ENCODE assay signal across 8 mouse cellular contexts in the genomic region with DNA sequence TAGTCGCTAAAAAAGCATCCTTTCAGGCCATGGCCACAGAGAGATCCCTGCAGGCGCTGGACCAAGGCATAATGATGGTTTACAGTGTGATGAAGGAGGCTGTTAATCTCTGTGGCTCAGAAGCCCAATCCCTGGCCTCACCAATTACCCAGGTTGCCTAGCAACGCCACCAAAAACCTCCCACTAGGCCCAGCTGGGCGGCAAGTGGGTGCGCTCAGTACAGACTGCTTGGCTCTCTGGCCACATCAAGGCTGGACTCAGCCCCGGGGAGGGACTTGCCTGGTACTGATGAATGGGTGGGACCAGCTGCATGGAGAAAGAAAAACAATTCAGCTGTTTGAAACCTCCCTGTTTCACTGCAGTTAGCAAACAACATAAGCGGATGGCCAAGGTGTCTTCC. TPM values are rescaled to one million over a fixed set of nuclear protein-coding genes. Genes with fewer than 3 reads are reported as not detected.
DNase-seq lines count a peak whose midpoint lies in the region; ATAC-seq and TF ChIP-seq lines count a peak whose summit lies in the region.

No protein-coding gene starts in this region.

- no peak for TF ChIP-seq POLR2A in CH12.LX (IDR thresholded peaks at IDR 0.05; ENCODE audit: low read depth, low read length)

- H3K9ac ChIP-seq in CH12.LX (ENCODE audit: insufficient read depth, low read depth), result no peak overlapping the region
- H3K9ac ChIP-seq in hindbrain, postnatal 0 days (replicated peaks; ENCODE audit: low read length), result no peak overlapping the region
- H3K9ac ChIP-seq in limb, embryonic 15.5 days, result no peak overlapping the region

- TF ChIP-seq EP300 in CH12.LX (IDR thresholded peaks at IDR 0.05; ENCODE audit: low read length), result no peak

- 55% methylated on average over 7 of the region's 7 CpGs for WGBS in embryonic facial prominence, embryonic 10.5 days
- WGBS in hindbrain, postnatal 0 days, result 35% methylated on average over 7 of the region's 7 CpGs
- WGBS in limb, embryonic 15.5 days, result 30% methylated on average over 7 of the region's 7 CpGs

- no peak overlapping the region for H3K4me2 ChIP-seq in CH12.LX (ENCODE audit: insufficient read depth, low read depth, poor library complexity, severe bottlenecking)
- no peak overlapping the region for H3K4me2 ChIP-seq in hindbrain, postnatal 0 days (ENCODE audit: low read depth, low read length)
- H3K4me2 ChIP-seq in limb, embryonic 15.5 days, result no peak overlapping the region

- TF ChIP-seq RAD21 in CH12.LX (IDR thresholded peaks at IDR 0.05; ENCODE audit: low read depth, low read length), result no peak

- H3K9me3 ChIP-seq in CH12.LX (replicated peaks; ENCODE audit: low read length), result peaks cover 2% of the 10 kb centered on the region
- no peaks in the 10 kb centered on the region for H3K9me3 ChIP-seq in embryonic facial prominence, embryonic 10.5 days
- H3K9me3 ChIP-seq in hindbrain, postnatal 0 days (ENCODE audit: low read length), result no peaks in the 10 kb centered on the region
- no peaks in the 10 kb centered on the region for H3K9me3 ChIP-seq in limb, embryonic 15.5 days

- intact Hi-C loops in heart, postnatal 14 days (cut with DNase I), result no loop called here

- no peak overlapping the region for H3K4me3 ChIP-seq in CH12.LX (replicated peaks in 1 of 3; ENCODE audit: low read depth in 2 of 3, low read length in 2 of 3, poor library complexity in 1 of 3)
- no peak overlapping the region for H3K4me3 ChIP-seq in embryonic facial prominence, embryonic 10.5 days
- H3K4me3 ChIP-seq in hindbrain, postnatal 0 days (ENCODE audit: low read length), result no peak overlapping the region
- H3K4me3 ChIP-seq in limb, embryonic 15.5 days, result no peak overlapping the region

- no peak for TF ChIP-seq CTCF in CH12.LX (conservative IDR thresholded peaks at IDR 0.05 in 1 of 2, IDR thresholded peaks at IDR 0.05 in 1 of 2; ENCODE audit: low read depth in 2 of 2, low read length in 2 of 2)
- no peak for TF ChIP-seq CTCF in hindbrain, postnatal 0 days (IDR thresholded peaks at IDR 0.05; ENCODE audit: low read depth)

- ATAC-seq in hindbrain, postnatal 0 days, result peak; percentile 72
- peak; percentile 72 for ATAC-seq in limb, embryonic 15.5 days (ENCODE audit: insufficient number of reproducible peaks, low FRiP score, low TSS enrichment, low read depth)
- no peak for ATAC-seq in megakaryocyte-erythroid progenitor cell, adult 5-6 weeks (replicated peaks; ENCODE audit: low FRiP score, low TSS enrichment, poor library complexity, severe bottlenecking)
- no peak for ATAC-seq in erythroblast, adult 5-6 weeks (replicated peaks; ENCODE audit: low FRiP score, poor library complexity, severe bottlenecking)

- H3K4me1 ChIP-seq in CH12.LX (ENCODE audit: control insufficient read depth in 1 of 2, insufficient read depth in 2 of 2), result peaks cover 17 to 41% of the 10 kb centered on the region in 2 experiments
- H3K4me1 ChIP-seq in embryonic facial prominence, embryonic 10.5 days, result peaks cover 6% of the 10 kb centered on the region
- H3K4me1 ChIP-seq in hindbrain, postnatal 0 days (ENCODE audit: insufficient read depth, low read length), result no peaks in the 10 kb centered on the region
- no peaks in the 10 kb centered on the region; the same call in 1 of the 2 replicates for H3K4me1 ChIP-seq in limb, embryonic 15.5 days

- H3K36me3 ChIP-seq in CH12.LX (replicated peaks in 1 of 2; ENCODE audit: control insufficient read depth in 1 of 2, insufficient read depth in 1 of 2, low read length in 1 of 2), result no peaks in the 10 kb centered on the region
- no peaks in the 10 kb centered on the region for H3K36me3 ChIP-seq in embryonic facial prominence, embryonic 10.5 days (replicated peaks)
- no peaks in the 10 kb centered on the region for H3K36me3 ChIP-seq in hindbrain, postnatal 0 days (ENCODE audit: insufficient read depth, low read length)
- H3K36me3 ChIP-seq in limb, embryonic 15.5 days, result no peaks in the 10 kb centered on the region

- no peaks in the 10 kb centered on the region for H3K79me2 ChIP-seq in CH12.LX (replicated peaks; ENCODE audit: control insufficient read depth, extremely low read depth, insufficient read depth, poor library complexity, severe bottlenecking)

- in situ Hi-C loops in CH12.LX (cut with MboI; ENCODE audit: low pct_ligation_motif_present, low pct_unique_long_range_greater_than_20kb, low sequenced_read_pairs), result no loop called here

- dilution Hi-C loops in CH12.LX (cut with MboI; ENCODE audit: extremely low pct_ligation_motif_present, extremely low pct_unique_long_range_greater_than_20kb, low sequenced_read_pairs), result no loop called here

- DNase-seq in CH12.LX (ENCODE audit: extremely low read depth), result peak; percentile 27
- peak; percentile 48 for DNase-seq in embryonic facial prominence, embryonic 10.5 days (ENCODE audit: low spot score)
- DNase-seq in hindbrain, postnatal 0 days (ENCODE audit: low spot score), result peak; percentile 49
- DNase-seq in right cerebral cortex, postnatal 36 days (ENCODE audit: low spot score in 2 of 2), result peak; percentile 58
- no peak for DNase-seq in heart, postnatal 14 days

- H3K27ac ChIP-seq in CH12.LX (ENCODE audit: insufficient read depth, low read depth), result no peak overlapping the region
- H3K27ac ChIP-seq in embryonic facial prominence, embryonic 10.5 days (replicated peaks), result 0 out of 2 replicates have a peak overlapping the region, but pooled peaks have one; percentile 10
- H3K27ac ChIP-seq in hindbrain, postnatal 0 days, result no peak overlapping the region
- H3K27ac ChIP-seq in limb, embryonic 15.5 days, result no peak overlapping the region

- H3K27me3 ChIP-seq in CH12.LX (replicated peaks), result no peaks in the 10 kb centered on the region
- H3K27me3 ChIP-seq in embryonic facial prominence, embryonic 10.5 days (replicated peaks; ENCODE audit: low read depth, poor library complexity, severe bottlenecking), result no peaks in the 10 kb centered on the region
- H3K27me3 ChIP-seq in hindbrain, postnatal 0 days (ENCODE audit: insufficient read depth, low read length), result no peaks in the 10 kb centered on the region
- no peaks in the 10 kb centered on the region for H3K27me3 ChIP-seq in limb, embryonic 15.5 days

TF ChIP-seq in CH12.LX, 34 proteins besides CTCF, POLR2A, EP300 and RAD21:
- no peak for TF ChIP-seq IRF4 (IDR thresholded peaks at IDR 0.05; ENCODE audit: low read depth, low read length)
- 0 out of 2 replicates have a peak, but pooled peaks have one; percentile 21 for TF ChIP-seq TCF12 (IDR thresholded peaks at IDR 0.05; ENCODE audit: low read depth, low read length)
TF ChIP-seq in CH12.LX: peak in this region for 1.

RNA-seq across cellular contexts. Expression of gene Rhbdl2, which starts 10.2 kb away (rescaled TPM):
- total RNA-seq in CH12.LX (2012; rRNA removed) (not detected in 2 replicates), CH12.LX (2014; rRNA removed) (not detected in 2 replicates)
- not detected in 2 replicates for polyA plus RNA-seq in CH12.LX (2012; ENCODE audit: insufficient read length, low read depth)
- 0.35 and 0.57 TPM in 2 replicates for polyA plus RNA-seq in embryonic facial prominence, embryonic 10.5 days (2016; fragmentation: Nextera tagmentation; extraction: Ambion mirVana)
- total RNA-seq in hindbrain, postnatal 0 days (2014; rRNA removed), result 1.8 and 7.0 TPM in 2 replicates
- 1.5 and 1.8 TPM in 2 replicates for polyA plus RNA-seq in hindbrain, postnatal 0 days (2015; fragmentation: Nextera tagmentation; extraction: Ambion mirVana)
- polyA plus RNA-seq in limb, embryonic 15.5 days (2015; fragmentation: Nextera tagmentation; extraction: Ambion mirVana), result 7.1 and 7.4 TPM in 2 replicates
- total RNA-seq in megakaryocyte-erythroid progenitor cell, adult 5-6 weeks (2014; fragmentation: Nextera tagmentation), result not detected in 2 replicates
- not detected in 2 replicates for total RNA-seq in megakaryocyte-erythroid progenitor cell, adult 5-6 weeks (2017)
- not detected in 2 replicates for total RNA-seq in erythroblast, adult 5-6 weeks (2015; ENCODE audit: low replicate concordance)
- not detected in 2 replicates for total RNA-seq in erythroblast, adult 5-6 weeks (2017; ENCODE audit: low replicate concordance)
- total RNA-seq in heart, postnatal 14 days (2021), result under 1 TPM in 1 of 2 experiments, not detected in 1; 0.29 TPM

RNA-seq across cellular contexts. Expression of gene Akirin1, which starts 47.7 kb away (rescaled TPM):
- total RNA-seq in CH12.LX (2012; rRNA removed), result 27.9 and 33.3 TPM in 2 replicates
- 52.1 and 55.1 TPM in 2 replicates for total RNA-seq in CH12.LX (2014; rRNA removed)
- polyA plus RNA-seq in CH12.LX (2012; ENCODE audit: insufficient read length, low read depth), result 35.6 and 37.3 TPM in 2 replicates
- polyA plus RNA-seq in embryonic facial prominence, embryonic 10.5 days (2016; fragmentation: Nextera tagmentation; extraction: Ambion mirVana), result 55.0 and 57.3 TPM in 2 replicates
- 48.7 and 53.3 TPM in 2 replicates for total RNA-seq in hindbrain, postnatal 0 days (2014; rRNA removed)
- polyA plus RNA-seq in hindbrain, postnatal 0 days (2015; fragmentation: Nextera tagmentation; extraction: Ambion mirVana), result 80.6 and 82.7 TPM in 2 replicates
- 44.8 and 48.2 TPM in 2 replicates for polyA plus RNA-seq in limb, embryonic 15.5 days (2015; fragmentation: Nextera tagmentation; extraction: Ambion mirVana)
- 27.4 and 34.6 TPM in 2 replicates for total RNA-seq in megakaryocyte-erythroid progenitor cell, adult 5-6 weeks (2014; fragmentation: Nextera tagmentation)
- 16.7 and 20.1 TPM in 2 replicates for total RNA-seq in megakaryocyte-erythroid progenitor cell, adult 5-6 weeks (2017)
- 17.5 and 27.4 TPM in 2 replicates for total RNA-seq in erythroblast, adult 5-6 weeks (2015; ENCODE audit: low replicate concordance)
- total RNA-seq in erythroblast, adult 5-6 weeks (2017; ENCODE audit: low replicate concordance), result 9.3 and 34.0 TPM in 2 replicates
- 10 to 100 TPM; 27.8 to 32.0 TPM for total RNA-seq in heart, postnatal 14 days (2021)

Comparison
In these comparisons a context has a peak if more than half of its experiments do, and no peak if none do; other contexts are left out.
1. DNase-seq: peak in CH12.LX (single experiment), embryonic facial prominence, embryonic 10.5 days (single experiment), hindbrain, postnatal 0 days (single experiment) and right cerebral cortex, postnatal 36 days (2 of 2); none in heart, postnatal 14 days (0 of 2).
2. ATAC-seq: peak in hindbrain, postnatal 0 days (single experiment) and limb, embryonic 15.5 days (single experiment); none in megakaryocyte-erythroid progenitor cell, adult 5-6 weeks (single experiment) and erythroblast, adult 5-6 weeks (single experiment).